Mouse (Mus musculus) layer of hippocampus, adult 11-12 months (tissue): ENCODE data around the gene Exoc3l.

ENCODE experiments used
- DNase-seq: peaks from one replicate; pipeline ENCODE4 v3.0.0; 2022; ENCODE audit warnings: low spot score

Gene Exoc3l

DNA sequence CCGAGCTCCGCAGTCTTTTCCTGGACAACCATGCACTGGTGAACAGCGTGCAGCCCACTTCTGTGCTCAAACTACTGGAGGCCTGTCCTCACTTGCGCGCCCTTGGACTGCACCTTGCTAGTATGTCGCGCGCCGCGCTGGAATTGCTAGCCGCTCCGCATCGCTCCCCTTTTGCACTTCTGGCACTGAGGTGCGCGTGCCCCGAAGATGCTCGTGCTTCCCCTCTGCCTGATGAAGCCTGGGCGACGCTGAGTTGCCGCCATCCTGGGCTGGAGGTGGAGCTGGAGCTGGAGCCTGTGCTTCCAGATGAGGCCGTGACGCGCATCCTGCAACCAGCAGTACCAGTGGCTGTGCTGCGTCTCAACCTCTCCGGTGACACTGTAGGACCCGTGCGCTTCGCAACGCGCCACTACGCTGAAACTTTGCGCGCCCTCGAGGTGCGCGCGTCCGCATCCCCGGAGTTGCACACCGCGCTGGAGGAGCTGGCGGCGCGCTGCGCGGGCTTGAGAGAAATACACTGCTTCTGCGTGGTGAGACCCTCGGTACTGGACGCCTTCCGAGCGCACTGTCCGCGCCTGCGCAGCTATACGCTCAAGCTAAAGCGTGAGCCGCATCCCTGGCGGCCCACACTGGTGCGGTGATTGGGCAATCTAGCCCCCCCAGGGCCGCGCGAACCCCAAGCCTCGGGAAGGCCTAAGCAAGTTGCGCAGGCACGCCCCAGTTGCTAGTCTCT is 27.4 kb downstream of the Exoc3l start:
- peak; percentile 77 for DNase-seq

DNA sequence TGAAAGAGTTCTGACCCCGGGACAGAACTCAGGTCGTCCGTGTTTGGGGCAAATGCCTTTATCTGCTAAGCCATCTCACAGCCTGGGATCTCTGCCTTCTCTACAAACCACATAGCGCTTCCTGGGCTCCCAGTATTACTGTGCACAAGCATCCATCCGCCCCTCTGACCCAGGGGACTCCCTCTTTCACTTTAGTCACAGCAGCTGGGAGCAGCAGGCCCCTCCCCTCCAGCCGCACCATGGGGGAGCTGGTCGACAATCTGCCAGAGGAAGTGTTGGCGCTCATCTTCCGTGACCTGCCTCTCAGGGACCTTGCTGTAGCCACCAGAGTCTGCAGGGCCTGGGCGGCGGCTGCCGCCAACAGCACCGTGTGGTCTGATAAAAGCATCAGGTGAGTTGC is 29.1 kb downstream of the Exoc3l start:
- DNase-seq: no peak

DNA sequence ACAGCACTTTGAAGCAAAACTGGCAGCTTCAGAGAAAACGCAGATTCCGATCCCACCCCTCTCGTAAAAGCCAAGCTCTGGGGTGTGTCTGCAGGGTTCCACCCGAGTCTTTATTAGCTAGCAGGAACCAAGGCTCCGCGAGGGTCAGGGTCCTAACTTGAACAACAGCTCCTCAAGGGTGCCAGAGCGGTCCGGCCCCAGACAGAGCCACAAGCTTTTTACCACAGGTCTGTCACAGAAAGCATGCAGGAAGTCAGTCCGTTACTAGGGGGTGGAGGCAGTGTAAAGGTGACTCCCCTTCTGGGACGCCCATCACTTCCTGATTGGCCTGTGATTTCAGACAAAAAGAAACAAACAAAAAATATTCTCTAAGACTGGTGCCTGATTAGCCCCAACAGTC is 30.8 kb downstream of the Exoc3l start:
- DNase-seq: no peak

DNA sequence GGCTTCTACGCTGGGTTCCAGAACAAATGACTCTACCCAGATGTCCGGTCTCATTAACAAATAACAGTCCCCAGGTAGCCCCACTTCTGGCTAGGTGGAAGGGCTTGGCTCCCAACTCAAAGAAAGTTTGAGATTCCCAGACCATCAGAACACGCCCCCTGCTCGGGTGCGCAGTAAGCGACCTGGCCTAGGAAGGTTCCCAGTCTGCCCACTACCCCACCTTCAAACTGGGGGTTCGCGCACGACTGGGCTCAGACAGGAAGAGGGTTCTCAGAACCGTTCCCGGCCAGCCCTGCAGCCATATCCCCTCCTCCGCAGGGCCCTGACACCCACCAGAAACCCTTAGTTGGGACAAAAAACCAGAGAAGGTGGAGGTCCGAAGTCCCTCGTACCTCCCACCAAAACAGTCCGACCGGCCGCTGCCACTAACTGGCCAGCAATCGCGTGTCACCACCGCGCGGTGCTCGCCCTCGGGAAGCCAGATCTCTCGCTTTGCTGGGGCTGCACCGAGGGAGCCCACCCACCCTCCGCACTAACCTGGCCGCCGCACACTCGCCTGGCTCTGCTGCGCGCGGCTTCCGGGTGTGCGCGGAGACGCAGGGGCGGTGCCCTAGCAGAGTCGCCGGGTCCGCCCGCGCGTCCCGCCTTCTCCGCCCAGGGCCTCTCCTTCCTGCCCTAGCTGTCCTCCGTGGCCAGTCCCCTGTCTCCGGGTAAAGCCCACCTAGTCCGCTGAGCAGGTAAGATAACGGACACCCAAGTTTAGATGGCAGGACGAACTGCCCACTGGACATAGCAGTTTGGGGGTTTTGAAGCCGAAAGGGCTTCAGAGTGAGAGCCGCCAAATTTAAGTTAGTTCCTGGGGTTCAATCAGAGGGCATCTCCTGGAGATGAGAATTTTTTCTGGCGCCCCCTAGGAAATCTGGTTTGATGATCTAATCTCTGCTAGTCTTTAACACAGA is 31.6 kb downstream of the Exoc3l start, which contains the start of the genes Tradd and Fbxl8:
Gene Tradd, minus strand, starts transcription at position 586 of the 959 bp plus-strand sequence.
Gene Fbxl8, plus strand, starts transcription at position 625 of the 959 bp plus-strand sequence.
- DNase-seq: no peak

DNA sequence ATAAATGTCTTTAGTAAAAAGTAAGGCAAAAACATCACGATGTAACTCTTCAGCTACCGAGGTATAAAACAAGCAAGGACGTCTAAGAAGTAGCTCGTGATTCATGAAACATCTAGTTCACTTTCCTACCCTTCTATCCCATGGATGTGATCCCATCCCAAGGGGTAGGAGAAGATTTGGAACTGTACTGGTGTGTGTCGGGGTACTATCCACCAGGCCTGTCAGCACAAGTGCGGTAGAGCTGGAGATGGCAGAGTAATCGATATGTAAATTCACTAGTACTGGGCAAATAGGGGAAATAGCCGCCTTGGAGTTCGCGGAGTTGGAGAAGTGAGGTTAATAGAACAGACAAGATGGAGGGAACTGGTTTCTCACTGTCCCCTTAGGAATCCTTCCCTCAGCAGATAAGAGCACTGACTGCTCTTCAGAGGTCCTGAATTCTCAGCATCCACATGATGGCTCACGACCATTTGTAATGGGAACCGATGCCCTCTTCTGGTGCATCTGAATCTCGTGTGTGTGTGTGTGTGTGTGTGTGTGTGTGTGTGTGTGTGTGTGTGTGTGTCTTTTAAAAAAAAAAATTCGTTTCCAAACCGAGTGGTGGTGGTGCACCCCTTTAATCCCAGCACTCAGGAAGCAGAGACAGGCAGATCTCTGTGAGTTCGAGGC is 32.5 kb downstream of the Exoc3l start:
- DNase-seq: no peak

- no peak for DNase-seq
These were observed 34.4 kb downstream of the Exoc3l start for GRCm38 (mm10) chr8:105261326-105261980.

GRCm38 (mm10) chr8:105260371-105261099 is 35.4 kb downstream of the Exoc3l start:
- no peak for DNase-seq

- DNase-seq: peak; percentile 70
These were observed 36.1 kb downstream of the Exoc3l start for GRCm38 (mm10) chr8:105259721-105260320.

DNA sequence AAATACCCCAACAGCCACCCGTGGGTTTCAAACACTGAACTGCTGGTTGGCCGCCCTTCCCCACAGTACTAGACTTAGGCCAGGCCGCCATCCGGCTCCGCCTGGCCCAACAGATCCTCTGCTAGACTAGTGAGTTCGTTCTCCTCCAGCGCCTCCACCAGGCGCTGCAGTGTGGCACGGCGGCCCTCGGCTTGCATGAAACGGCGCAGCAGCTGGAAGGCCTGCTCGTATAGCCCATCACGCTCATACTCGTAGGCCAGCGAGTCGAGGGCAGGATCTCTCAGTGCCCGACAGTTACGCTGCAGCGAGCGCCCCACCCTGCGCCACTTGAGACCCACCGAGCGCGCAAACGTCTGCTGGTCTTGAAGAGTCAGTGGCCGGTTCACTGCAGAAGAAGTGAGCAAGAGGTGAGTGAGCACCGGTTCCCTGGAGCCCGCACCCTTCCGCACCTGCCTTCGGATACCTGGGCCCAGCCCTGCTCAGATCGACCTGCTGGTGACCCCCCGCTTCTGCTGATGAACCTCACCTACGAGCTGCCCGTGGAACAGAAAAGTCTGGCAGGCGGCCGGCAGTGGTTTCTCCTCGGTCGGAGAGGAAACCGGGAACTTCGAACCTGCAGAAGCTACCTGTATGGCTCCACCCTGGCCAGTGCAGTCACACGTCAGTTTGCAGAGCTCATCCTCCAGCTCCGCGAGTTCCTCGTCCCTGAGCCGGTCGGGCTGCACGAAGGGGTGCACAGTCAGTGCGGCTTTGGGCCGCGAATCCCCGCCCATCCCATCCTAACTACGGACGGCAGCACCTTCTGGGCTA is 36.8 kb downstream of the Exoc3l start:
- no peak for DNase-seq

DNA sequence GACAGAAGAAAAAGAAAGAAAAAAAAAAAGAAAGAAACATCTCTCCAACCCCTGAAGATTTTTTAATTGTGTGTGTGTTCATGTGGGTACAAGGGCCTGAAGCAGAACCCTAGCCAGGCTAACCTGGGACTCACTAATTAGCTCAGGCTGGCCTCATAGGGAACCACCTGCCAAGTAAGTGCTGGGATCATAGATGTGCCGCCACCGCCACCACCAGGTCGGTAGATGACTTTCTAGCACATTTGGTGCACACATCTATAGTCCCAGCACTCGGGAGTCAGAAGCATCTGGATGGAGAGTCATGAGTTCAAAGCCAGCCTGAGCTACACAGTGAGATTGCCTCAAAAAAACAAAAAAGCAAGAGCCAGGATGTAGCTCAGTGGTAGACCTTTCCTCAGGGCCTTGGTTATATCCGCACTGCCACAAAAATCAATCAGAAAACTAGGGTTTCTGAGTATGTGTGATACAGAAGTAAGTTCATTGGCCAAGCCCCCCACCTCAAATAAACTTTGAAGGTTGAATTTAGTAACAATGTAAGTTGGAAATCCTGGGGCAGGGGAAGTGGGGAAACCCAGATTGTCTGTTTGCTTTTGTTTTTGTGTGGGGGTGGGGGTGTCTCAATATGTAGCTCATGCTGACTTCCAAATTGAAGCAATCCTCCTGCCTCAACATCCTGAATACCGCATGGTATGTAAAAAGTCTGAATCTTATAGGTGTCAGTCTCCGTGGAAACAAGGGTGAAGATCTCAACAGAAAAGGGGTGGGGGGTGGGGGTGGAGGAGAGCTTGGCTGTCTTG is 38.4 kb downstream of the Exoc3l start:
- no peak for DNase-seq

GRCm38 (mm10) chr8:105254966-105255350 is 40.9 kb downstream of the Exoc3l start, which contains the start of gene B3gnt9:
Gene B3gnt9, minus strand, starts transcription at chr8:105255153.
- DNase-seq: peak; percentile 64

GRCm38 (mm10) chr8:105254152-105254965 is 41.5 kb downstream of the Exoc3l start:
- DNase-seq: peak; percentile 90

DNA sequence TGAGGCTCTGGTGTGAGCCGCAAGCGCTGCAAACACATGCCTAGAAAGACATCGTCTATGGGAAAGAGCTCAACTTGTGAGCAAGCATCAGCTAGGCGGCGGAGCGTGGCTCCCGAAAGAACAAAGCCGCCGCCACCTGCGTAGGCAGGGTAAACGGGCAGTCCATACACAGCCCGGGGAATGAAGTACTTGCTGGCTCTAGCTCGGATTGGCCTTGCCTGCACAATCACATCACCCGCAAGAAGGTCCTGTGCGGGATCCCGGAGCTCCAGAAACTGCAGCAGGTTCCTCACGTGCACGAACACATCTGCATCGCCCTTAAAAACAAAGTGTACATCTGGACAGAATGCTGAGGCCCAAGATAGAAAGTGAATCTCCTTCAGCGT is 42.1 kb downstream of the Exoc3l start:
- DNase-seq: no peak

DNA sequence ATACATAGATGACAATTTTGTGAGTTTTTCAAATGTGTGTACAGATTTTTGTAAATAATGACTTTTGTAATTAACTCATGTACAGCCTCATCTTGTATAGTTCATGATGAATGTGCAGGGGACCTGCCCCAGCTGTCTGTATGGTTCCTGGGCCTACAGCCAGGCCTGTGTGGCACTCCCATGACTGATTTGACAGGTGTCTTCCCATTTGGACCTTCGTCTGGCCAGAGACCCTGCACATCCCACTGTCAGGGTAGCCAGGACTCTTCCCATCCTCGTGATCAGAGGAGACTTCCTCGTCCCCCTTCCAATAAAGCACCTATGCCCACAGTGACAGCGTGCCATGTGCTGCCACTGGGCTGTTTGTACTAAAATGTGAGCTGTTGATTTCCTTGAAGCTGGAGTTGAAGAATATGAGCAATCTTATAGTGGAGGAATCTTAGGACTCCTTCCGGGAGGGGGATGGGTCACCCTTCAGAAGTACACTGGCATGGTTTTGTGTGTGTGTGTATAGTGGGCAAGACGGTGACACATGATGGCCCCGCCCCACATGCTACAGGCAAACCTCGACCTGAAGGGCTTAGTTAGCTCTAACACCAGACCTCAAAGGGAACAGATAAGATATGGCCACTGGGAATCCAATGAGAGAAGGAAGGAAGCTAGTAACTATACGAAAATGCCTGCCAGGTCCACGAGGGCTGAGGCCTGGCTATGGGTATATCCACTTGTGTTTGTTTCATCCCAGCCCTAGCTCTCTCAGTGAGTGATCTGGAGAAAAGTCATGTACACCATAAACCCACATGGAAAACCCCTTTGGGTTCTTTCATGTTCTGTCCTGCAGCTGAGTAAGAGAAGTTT is 43.0 kb downstream of the Exoc3l start:
- no peak for DNase-seq

- DNase-seq: no peak
These were observed 43.9 kb downstream of the Exoc3l start for GRCm38 (mm10) chr8:105251954-105252353.

DNA sequence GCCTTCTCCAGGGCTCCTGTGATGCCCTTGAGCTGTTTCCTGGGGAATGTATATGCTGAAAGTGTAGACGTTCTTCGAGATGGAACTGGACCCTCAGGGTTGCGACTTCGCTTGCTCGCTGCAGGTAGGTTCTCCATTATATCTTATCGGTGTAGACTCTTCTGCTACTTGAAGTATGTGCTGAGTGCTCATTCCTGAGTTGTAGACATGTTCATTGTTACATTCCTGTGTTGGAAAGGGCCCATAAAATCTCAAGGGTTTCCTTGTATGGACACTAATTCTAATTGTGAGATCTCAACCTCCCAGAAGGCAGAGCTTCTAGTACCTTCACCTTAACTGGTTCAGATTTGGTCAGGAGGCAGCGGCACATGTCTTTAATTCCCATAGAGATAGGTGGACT is 54.9 kb downstream of the Exoc3l start:
- DNase-seq: no peak
